Mouse (Mus musculus) left cerebral cortex, postnatal 10 days (tissue): ENCODE measurements at regions not wholly inside any gene's neighbourhood (a gene's known extent, or its start where the extent isn't known, plus 50 kb on each side); places are given as distances from the start of the nearest gene placed in this dataset.
"Not testable (repeated sequence)": the region's sequence is repeated elsewhere in the genome, so short reads cannot be mapped to it uniquely, and the experiment has no call there.

Source experiments
- DNase-seq, 2 experiments: peaks; one replicate each; pipeline ENCODE4 v3.0.0; 2021 to 2022; ENCODE audit warnings: low spot score in 2 of 2, mixed read lengths in 1 of 2; ENCODE audit errors: extremely low spot score in 1 of 2
- intact Hi-C: fragments of 180-260 bp; cut with DNase I; formaldehyde crosslinking; loops from one replicate; pipeline ENCODE4 v1.15.1; 2025

- DNase-seq: peak in 1 of 2 experiments; percentile 11
- intact Hi-C loops: no loop called here
Measured at GRCm38 (mm10) chr11:27105920-27106319, 512.1 kb upstream of the Vrk2 start.

- intact Hi-C loops: no loop called here
- DNase-seq: no peak
Measured at GRCm38 (mm10) chr11:27102906-27103305, 509.1 kb upstream of the Vrk2 start.

- DNase-seq: no peak
- intact Hi-C loops: no loop called here
Measured at GRCm38 (mm10) chr11:27102045-27102444, 508.2 kb upstream of the Vrk2 start.

DNA sequence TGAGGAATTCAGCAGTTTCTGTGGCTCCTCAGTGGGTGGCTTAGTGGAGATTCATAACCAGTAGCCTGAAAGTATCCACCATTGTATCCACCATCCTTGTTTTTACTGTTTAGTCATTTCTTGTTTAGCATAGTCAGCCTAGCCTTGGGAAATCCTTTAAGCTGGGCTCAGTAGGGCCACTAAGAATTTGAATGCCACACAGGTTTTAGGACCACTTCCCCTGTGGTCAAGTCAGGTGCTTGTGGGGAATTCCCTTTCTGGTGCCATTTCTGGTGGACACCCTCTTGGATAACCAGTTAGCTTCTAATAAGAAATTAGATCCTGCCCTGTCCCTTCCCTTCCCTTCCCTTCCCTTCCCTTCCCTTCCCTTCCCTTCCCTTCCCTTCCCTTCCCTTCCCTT is 502.8 kb upstream of the Vrk2 start:
- no peak for DNase-seq
- intact Hi-C loops: no loop called here

GRCm38 (mm10) chr11:27095460-27095859 is 501.7 kb upstream of the Vrk2 start:
- intact Hi-C loops, DNase-seq: not testable (repeated sequence)

DNA sequence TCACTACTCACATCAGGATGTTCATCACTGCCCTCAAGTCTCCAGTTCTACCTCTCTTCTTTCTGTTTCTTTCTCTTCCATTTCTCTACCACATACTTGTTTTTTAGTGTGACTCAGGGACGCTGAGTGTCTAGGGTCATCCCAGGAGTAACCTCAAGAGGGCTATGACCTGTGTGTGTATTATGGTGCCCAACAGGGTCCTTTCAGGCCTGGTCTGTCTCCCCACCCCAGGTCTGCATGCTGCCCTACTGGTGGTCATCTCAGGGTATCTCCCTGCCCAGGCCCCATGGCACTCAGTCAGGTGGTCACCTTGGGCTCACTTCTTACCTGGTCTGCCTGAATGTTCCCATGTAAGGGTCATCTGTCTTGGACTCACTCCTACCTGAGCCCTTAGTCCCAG is 492.7 kb upstream of the Vrk2 start:
- no peak for DNase-seq
- intact Hi-C loops: no loop called here

- DNase-seq: no peak
- intact Hi-C loops: no loop called here
Measured at GRCm38 (mm10) chr11:27081188-27081587, 487.4 kb upstream of the Vrk2 start.

DNA sequence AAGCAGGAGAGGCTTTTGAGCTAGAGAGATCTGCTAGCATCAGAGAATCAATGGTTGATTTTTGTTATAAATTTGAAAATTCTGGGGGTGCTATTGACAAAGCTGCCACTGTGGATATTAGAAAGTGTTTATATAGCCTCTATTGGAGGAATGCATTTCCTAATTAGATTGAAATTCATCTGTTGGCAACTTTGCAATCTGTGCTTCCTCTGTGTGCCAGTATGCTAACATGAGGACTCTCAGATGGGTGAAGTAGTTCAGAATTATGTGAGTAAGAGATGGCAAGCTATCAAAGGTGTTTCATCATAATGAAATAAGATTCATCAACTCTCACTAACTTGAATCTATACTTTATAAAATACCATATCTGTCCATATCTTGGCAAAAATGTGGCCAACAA is 476.6 kb upstream of the Vrk2 start:
- intact Hi-C loops: no loop called here
- DNase-seq: no peak

DNA sequence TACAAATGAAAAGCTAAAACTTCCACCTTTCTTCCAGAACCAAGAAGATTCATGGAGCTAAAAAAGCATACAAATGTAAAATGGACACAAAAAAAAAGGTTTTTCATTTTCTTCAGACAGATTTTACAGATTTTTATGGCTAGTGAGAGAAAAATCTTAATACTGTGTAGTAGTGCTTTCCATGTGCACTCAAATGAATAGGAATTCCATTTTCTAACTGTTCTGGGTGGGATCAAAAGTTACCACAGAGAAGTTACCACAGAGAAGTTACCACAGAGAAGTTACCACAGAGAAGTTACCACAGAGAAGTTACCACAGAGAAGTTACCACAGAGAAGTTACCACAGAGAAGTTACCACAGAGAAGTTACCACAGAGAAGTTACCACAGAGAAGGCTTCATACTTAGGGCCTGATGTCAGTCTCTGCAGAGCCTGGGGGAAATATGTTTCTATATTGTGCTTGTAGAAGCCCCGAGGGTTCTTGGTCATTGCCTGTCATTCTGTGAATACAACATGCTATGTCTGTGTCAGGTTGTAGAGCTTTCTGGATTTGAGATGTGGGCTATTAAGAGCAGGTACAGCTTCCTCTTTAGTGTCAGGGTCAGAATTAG is 433.5 kb upstream of the Vrk2 start:
- intact Hi-C loops: no loop called here
- DNase-seq: no peak

GRCm38 (mm10) chr11:27025500-27025899 is 431.7 kb upstream of the Vrk2 start:
- no peak for DNase-seq
- intact Hi-C loops: no loop called here

DNA sequence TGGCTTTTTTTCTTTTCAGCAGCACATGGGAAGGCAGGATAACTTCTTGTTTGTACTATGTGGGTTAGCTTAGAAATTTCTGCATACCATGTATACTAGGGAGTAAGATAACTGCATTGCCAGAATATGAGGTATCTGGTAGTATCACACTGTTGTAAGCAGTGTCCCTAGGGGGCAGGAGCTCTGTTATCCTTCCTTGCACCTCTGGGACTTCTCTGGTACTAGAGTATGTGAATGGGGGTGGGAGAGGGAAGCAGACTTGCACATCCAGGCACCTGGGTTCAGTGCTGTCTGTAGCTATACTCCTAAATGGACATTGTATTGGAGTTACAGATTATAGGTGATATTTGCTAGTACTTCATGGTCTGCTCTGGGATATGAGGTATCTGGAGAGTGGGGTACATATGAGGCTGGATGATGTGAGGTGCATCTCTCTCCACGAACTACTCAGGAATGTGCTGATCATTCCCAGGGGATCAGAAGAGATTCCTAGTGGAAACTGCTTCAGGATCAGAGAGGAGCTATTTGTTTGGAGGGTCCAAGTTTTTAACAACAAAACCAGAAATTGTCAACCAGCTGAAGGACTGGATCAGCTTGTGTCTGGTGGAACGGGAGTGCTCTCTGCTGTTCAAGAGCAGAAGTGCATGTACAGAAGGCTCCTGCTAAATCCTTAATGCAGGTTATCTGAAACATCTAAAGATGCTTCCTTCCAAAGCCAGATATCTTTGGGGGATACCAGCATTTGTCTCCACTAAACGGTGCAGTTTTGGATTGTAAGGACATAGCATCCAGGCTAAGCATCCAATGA is 402.7 kb upstream of the Vrk2 start:
- intact Hi-C loops: no loop called here
- peak; percentile 40 to 60 for DNase-seq

- intact Hi-C loops: no loop called here
Measured at GRCm38 (mm10) chr11:26981216-26981615, 387.4 kb upstream of the Vrk2 start.

GRCm38 (mm10) chr11:26972533-26973081 is 378.8 kb upstream of the Vrk2 start:
- DNase-seq: no peak
- intact Hi-C loops: no loop called here

More at GRCm38 (mm10) chr11:26981216-26981615, 387.4 kb upstream of the Vrk2 start:
- DNase-seq: no peak

DNA sequence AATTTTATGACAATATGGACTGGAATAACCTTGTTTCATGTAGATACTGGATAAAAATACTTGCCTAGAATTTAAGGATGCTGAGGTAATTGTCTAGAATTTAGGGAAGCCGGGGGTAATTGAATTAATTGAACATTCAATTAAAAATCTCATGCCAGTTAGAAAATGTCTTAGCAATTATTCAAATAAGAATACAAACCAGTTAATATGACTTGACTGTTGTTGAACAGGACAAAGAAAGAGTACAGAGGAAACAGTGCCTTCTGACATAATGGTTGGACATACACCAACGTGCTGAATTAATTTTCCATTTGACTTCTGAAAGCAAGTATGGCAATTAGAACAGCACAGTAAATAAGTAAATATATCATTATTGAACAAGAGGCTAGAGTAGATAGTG is 377.4 kb upstream of the Vrk2 start:
- intact Hi-C loops: no loop called here
- no peak for DNase-seq

- intact Hi-C loops: loop anchor here (10.0 kb wide), 1 partner anchor 763 kb away; no protein-coding TSS in a partner anchor
Measured at GRCm38 (mm10) chr11:26967427-26967826, 373.6 kb upstream of the Vrk2 start.

GRCm38 (mm10) chr11:26962928-26963667 is 369.3 kb upstream of the Vrk2 start:
- peak; percentile 19 to 21 for DNase-seq
- intact Hi-C loops: loop anchor here (10.0 kb wide), 1 partner anchor 758 kb away; no protein-coding TSS in a partner anchor

More at GRCm38 (mm10) chr11:26967427-26967826, 373.6 kb upstream of the Vrk2 start:
- DNase-seq: no peak

DNA sequence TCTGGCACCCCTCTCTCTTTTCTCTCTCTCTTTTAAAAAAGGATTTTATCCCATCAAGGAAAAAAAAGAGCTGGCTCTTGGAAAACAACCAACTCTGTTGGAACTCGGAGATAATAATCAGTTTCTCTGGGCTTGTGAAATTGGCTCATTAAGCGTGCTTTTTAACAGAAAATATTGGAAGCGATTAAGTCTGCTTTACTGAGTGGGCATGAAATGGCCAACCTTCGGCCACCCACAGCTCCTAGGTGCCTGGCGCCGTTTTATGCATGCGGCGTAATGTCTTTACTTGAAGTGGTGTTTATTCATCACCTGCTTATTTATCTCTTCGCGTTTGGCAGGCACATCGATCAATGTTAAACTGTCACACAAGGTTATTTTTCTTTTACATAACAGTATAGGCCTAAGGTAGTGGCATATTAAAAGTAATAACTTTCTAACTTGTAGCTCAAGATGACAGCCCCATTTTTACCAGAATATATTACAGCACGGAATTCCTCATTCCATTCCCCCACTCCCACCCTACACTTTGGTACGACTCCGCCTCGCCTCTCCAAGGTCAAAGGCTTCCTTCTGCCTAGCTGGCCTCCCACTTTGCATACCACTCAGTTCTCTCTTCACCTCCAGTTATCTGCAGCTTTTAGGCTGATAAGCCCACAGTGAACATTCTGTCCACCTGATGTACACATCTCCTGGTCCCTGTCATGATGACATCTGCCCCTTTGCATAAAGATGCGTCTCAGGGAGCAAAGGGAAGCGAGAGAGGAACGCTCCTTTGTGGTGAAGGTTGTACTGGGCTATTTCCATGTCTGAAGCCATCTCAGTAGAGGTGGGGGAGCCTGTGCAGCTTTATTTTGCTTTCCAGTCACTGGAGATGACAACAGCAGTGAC is 368.5 kb upstream of the Vrk2 start:
- no peak for DNase-seq
- intact Hi-C loops: loop anchor here (10.0 kb wide), 1 partner anchor 757 kb away; no protein-coding TSS in a partner anchor

GRCm38 (mm10) chr11:26961336-26961980 is 367.7 kb upstream of the Vrk2 start:
- DNase-seq: peak; percentile 84 to 86
- intact Hi-C loops: loop anchor here (10.0 kb wide), 1 partner anchor 757 kb away; no protein-coding TSS in a partner anchor
